Mouse (Mus musculus) lung, embryonic 15.5 days (tissue): ENCODE results near the gene Camk2d. TPM values are rescaled to one million over a fixed set of nuclear protein-coding genes. Genes with fewer than 3 reads are reported as not detected.
A peak's percentile ranks its signal among the peaks of the same experiment; 100 is the strongest.

Source experiments
- ATAC-seq: fragments of 200-750 bp; cut with Nextera tagmentation; 2 replicates; pipeline ENCODE4 v1.8.0; 2017; ENCODE audit warnings: moderate number of reproducible peaks, borderline replicate concordance; ENCODE audit not compliant: low FRiP score, low TSS enrichment; ENCODE audit errors: extremely low read depth
- H3K27ac ChIP-seq: fragments of 300-500 bp; sonication (generic); 2 replicates; pipeline ENCODE4 v1.5.1; 2015; ENCODE audit warnings: moderate library complexity, mild to moderate bottlenecking, inconsistent platforms
- H3K27me3 ChIP-seq: fragments of 300-500 bp; sonication (generic); 2 replicates; pipeline ENCODE4 v1.6.1; 2015; ENCODE audit warnings: inconsistent platforms
- H3K36me3 ChIP-seq: fragments of 300-500 bp; sonication (generic); 2 replicates; pipeline ENCODE4 v1.6.1; 2015; ENCODE audit warnings: inconsistent platforms
- H3K4me1 ChIP-seq: fragments of 300-500 bp; sonication (generic); 2 replicates; pipeline ENCODE4 v1.6.1; 2015; ENCODE audit warnings: inconsistent platforms
- H3K4me2 ChIP-seq: fragments of 300-500 bp; sonication (generic); 2 replicates; pipeline ENCODE4 v1.6.1; 2015; ENCODE audit warnings: inconsistent platforms, mild to moderate bottlenecking, moderate library complexity
- H3K4me3 ChIP-seq: fragments of 300-500 bp; sonication (generic); 2 replicates; pipeline ENCODE4 v1.5.1; 2015; ENCODE audit warnings: mild to moderate bottlenecking, inconsistent platforms
- H3K9ac ChIP-seq: fragments of 300-500 bp; sonication (generic); 2 replicates; pipeline ENCODE4 v1.6.1; 2015; ENCODE audit warnings: inconsistent platforms
- H3K9me3 ChIP-seq: fragments of 300-500 bp; sonication (generic); 2 replicates; pipeline ENCODE4 v1.6.1; 2016; ENCODE audit warnings: inconsistent platforms
- WGBS: fragments of 180-500 bp; shearing (Covaris S2); methylation state at CpG from one replicate; pipeline ENCODE4 v1.1.7; 2015; 5-methylcytosine and 5-hydroxymethylcytosine counted together
- polyA plus RNA-seq: library from polyadenylated mRNA; unstranded; fragments of >200 nt; fragmentation: Nextera tagmentation; extraction: Ambion mirVana; gene quantifications from 2 replicates; pipeline ENCODE4 v1.2.1, GENCODE M21; 2015

Gene Camk2d
- polyA plus RNA-seq = 35.1 and 39.0 TPM in 2 replicates

DNA sequence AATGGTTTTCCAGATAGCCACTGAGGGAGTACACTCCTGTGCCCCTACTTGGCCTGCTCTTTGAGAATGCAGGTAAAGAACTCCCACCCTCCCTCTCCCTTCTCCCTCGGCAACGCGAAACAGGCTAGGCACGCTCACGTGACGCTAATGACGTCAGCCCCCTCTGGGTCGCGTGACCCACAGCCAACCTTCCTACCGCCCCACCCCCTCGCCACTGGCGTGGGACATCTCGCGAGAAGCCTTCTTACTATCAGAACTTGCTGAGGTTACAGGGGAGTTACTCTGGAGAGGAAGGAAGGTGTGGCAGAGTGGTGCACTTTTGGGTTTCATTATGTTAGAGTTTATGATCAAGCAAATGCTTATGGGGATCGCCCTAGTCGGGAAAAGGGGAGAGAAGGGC, at the start of gene Camk2d:
Gene Camk2d (plus strand): TSS at position 217 of the 400 bp plus-strand sequence.
- peaks cover 3% of the 10 kb centered on the region; the same call in 1 of the 2 replicates for H3K36me3 ChIP-seq
- peak within 1 kb of the TSS; percentile 89 for H3K4me2 ChIP-seq
- under 1% methylated on average over 16 of the region's 16 CpGs for WGBS
- ATAC-seq = peak; percentile 90
- H3K4me3 ChIP-seq = peak within 1 kb of the TSS; percentile 81
- H3K9ac ChIP-seq = peak within 1 kb of the TSS; percentile 80
- H3K27me3 ChIP-seq = no peaks in the 10 kb centered on the region
- peak within 1 kb of the TSS; percentile 98 for H3K27ac ChIP-seq
- H3K4me1 ChIP-seq = peaks cover 17% of the 10 kb centered on the region
- no peaks in the 10 kb centered on the region for H3K9me3 ChIP-seq

DNA sequence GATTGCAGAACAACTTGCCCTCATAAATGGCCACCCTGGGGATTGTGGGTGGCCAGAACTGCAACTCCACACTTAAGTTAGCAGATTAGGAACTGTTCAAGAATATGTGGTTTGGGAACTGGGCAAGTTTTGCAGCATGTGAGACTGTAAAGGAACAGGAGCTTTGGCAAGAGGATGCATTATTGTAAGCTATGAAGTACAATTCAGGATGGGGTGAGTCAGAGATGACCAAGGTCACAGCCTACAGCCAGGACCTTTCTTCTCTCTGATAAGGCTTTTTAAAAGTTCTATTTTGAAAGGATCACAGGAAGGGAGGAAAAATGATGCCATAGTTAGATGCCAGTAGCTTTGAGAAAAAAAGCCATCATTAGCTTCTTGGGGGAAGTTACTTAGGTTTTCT, 48.2 kb upstream of the Camk2d start:
- no peaks in the 10 kb centered on the region for H3K9me3 ChIP-seq
- H3K4me3 ChIP-seq = no peak overlapping the region
- H3K27me3 ChIP-seq = no peaks in the 10 kb centered on the region
- H3K4me1 ChIP-seq = no peaks in the 10 kb centered on the region
- H3K36me3 ChIP-seq = no peaks in the 10 kb centered on the region
- no peak for ATAC-seq
- H3K9ac ChIP-seq = no peak overlapping the region
- no peak overlapping the region for H3K27ac ChIP-seq
- H3K4me2 ChIP-seq = no peak overlapping the region

DNA sequence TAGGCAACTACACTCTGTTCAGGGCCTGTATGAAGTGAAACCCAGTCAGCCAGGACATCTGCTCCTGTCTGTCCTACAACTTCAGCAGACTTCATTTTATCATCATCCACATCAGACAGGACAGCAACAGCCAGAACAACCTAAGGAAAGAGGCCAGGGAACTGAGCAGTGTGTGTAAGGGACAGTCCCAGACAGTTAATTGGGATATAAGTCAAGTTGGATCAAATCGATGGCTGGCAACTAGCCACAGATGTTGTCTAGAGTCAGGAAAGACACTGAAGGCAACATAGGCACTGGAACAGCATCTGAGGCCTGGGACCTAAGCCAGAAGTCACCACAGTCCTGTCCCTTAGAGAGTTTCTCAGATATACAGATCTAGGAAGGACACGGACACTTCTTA, 32.5 kb upstream of the Camk2d start:
- no peaks in the 10 kb centered on the region for H3K36me3 ChIP-seq
- 46% methylated on average over 2 of the region's 2 CpGs for WGBS
- no peak overlapping the region for H3K4me3 ChIP-seq
- H3K4me1 ChIP-seq = no peaks in the 10 kb centered on the region
- no peak overlapping the region for H3K4me2 ChIP-seq
- no peaks in the 10 kb centered on the region for H3K9me3 ChIP-seq
- no peak overlapping the region for H3K27ac ChIP-seq
- H3K9ac ChIP-seq = no peak overlapping the region
- ATAC-seq = peak; percentile 73; the same call in 1 of the 2 replicates
- H3K27me3 ChIP-seq = no peaks in the 10 kb centered on the region

DNA sequence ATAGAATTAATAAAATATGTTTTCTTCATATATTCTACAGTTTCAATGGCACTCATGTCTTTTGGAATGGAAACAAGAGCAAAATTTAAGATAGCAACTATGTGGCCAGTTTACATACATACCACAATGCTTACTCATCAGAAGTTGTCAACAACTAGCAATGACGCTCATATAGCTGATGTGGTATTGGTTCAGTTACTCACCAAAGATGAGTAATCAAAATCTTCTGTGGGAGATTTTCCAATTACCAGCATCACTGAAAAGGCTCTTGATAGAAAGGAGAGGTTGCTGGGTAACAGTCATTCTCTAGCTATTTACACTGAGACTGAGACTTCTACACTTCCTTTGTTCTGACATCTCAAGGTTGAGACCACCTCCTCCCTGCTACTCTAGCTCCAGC, 25.5 kb upstream of the Camk2d start:
- ATAC-seq = no peak
- 95% methylated on average over 1 of the region's 1 CpGs for WGBS
- Histone ChIP-seq H3K4me3 (no peak overlapping the region), H3K27me3 (no peaks in the 10 kb centered on the region), H3K36me3 (no peaks in the 10 kb centered on the region), H3K9ac (no peak overlapping the region), H3K27ac (no peak overlapping the region), H3K4me1 (no peaks in the 10 kb centered on the region), H3K4me2 (no peak overlapping the region), H3K9me3 (no peaks in the 10 kb centered on the region)

DNA sequence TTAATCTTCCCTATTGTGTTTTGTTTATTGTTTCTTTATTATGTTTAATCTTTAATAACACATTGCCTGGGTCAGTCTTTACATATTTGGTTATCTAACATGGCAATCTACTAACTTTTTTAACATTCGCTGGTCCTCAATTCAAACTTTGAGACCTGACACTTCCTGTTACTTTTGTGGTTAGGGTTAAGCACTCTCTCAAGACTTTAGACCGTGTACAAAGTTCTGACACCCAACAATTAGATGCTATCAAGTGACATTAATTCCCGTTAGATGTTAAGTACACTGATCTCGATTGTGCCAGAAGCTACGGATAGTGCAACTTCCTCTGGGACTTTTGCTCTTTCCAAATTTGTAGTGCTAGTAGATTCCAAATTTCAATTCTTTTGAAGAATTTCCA, 23.2 kb upstream of the Camk2d start:
- no peaks in the 10 kb centered on the region for H3K9me3 ChIP-seq
- no peaks in the 10 kb centered on the region for H3K4me1 ChIP-seq
- no peaks in the 10 kb centered on the region for H3K27me3 ChIP-seq
- 59% methylated on average over 5 of the region's 5 CpGs for WGBS
- H3K9ac ChIP-seq = no peak overlapping the region
- ATAC-seq = no peak
- H3K4me2 ChIP-seq = no peak overlapping the region
- no peak overlapping the region for H3K27ac ChIP-seq
- no peak overlapping the region for H3K4me3 ChIP-seq
- no peaks in the 10 kb centered on the region for H3K36me3 ChIP-seq

DNA sequence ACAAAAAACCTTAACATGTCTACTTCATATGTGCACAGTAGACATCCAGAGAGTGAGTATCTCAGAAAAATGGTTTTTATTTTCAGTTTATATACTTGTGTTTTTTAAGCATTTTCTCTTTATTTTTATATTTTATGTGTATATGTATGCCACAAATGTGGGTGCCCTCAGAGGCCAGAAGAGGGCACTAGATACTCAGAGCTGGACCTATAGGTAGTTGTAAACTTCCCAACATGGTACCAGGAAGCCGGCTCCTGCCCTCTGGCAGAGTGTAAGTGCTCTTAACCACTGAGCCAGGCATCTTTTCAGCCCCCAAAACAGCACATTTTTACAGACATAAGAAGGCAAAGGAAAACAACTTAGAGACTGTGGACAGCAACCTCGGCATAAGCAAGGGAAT, 20.2 kb upstream of the Camk2d start:
- ATAC-seq = no peak
- 49% methylated on average over 2 of the region's 2 CpGs for WGBS
- H3K36me3 ChIP-seq = no peaks in the 10 kb centered on the region
- no peaks in the 10 kb centered on the region for H3K27me3 ChIP-seq
- no peak overlapping the region for H3K4me2 ChIP-seq
- no peaks in the 10 kb centered on the region for H3K9me3 ChIP-seq
- no peak overlapping the region for H3K4me3 ChIP-seq
- no peak overlapping the region for H3K9ac ChIP-seq
- H3K27ac ChIP-seq = no peak overlapping the region
- H3K4me1 ChIP-seq = no peaks in the 10 kb centered on the region

DNA sequence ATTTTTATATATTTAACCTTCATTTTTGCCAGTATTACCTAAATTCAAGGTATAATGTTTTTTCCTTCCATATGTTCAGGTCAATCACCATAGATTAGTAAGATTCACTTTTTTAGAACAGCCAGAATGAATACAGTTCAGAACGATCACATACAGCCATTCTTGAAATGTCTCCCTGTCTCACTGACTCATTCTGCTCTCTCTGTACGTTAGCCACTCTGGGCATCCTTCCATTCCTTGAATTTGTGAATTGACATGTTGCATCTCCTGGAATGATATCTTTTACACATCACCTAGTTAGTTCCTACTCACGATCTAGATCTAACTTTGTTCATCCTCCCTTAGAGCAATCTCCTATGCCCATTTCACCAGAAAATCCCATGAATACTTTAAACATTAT, 10.0 kb upstream of the Camk2d start:
- Histone ChIP-seq H3K4me1 (no peaks in the 10 kb centered on the region), H3K27ac (no peak overlapping the region), H3K27me3 (no peaks in the 10 kb centered on the region), H3K36me3 (no peaks in the 10 kb centered on the region), H3K4me2 (no peak overlapping the region), H3K4me3 (no peak overlapping the region), H3K9ac (no peak overlapping the region), H3K9me3 (no peaks in the 10 kb centered on the region)
- 75% methylated on average over 3 of the region's 3 CpGs for WGBS
- ATAC-seq = no peak

DNA sequence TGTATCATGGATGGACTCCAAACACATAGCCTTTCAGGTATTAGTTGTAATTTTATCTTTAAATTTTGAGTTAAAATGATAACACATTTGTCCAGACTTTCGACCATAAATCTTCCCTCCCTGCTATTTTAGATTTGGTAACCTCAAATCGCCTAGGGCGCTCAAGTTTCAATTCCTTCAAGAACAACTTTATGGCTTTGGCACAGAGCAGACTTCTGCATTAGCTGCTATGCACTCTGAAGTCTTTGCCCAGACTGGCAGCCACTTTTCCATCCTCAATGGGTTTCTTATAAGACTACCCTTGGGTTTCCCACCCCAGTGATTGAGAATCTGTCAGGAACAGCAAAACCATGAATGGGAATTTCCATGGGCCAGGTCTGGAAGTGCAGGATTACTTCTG, 8.6 kb upstream of the Camk2d start:
- WGBS = 83% methylated on average over 3 of the region's 3 CpGs
- H3K9ac ChIP-seq = no peak overlapping the region
- H3K9me3 ChIP-seq = no peaks in the 10 kb centered on the region
- no peaks in the 10 kb centered on the region for H3K27me3 ChIP-seq
- no peak overlapping the region for H3K27ac ChIP-seq
- no peak overlapping the region for H3K4me3 ChIP-seq
- no peak for ATAC-seq
- H3K36me3 ChIP-seq = no peaks in the 10 kb centered on the region
- H3K4me2 ChIP-seq = no peak overlapping the region
- H3K4me1 ChIP-seq = no peaks in the 10 kb centered on the region

DNA sequence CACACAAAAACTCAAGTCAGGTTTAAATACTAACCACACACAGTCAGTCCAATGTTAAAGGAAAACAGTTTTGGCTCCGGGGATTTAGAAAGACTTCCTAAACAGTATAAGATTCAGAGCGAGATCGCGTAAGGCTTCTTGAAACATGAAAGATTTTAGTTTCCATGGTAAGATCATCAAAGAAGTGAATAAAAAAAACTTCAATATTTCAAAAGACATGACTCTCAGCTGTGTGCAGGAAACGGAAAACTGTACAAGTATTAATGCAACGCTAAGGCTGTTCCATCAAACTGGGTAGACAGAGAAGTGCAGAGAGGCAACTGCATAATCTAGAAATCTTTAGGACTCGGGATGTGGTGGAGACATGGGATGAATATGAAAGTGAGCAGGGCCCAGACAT, 6.5 kb upstream of the Camk2d start:
- no peak for ATAC-seq
- Histone ChIP-seq H3K9me3 (no peaks in the 10 kb centered on the region), H3K4me1 (no peaks in the 10 kb centered on the region), H3K36me3 (no peaks in the 10 kb centered on the region), H3K9ac (no peak overlapping the region), H3K4me2 (no peak overlapping the region), H3K27ac (no peak overlapping the region), H3K27me3 (no peaks in the 10 kb centered on the region), H3K4me3 (no peak overlapping the region)
- whole genome bisulfite sequencing = 87% methylated on average over 7 of the region's 7 CpGs

DNA sequence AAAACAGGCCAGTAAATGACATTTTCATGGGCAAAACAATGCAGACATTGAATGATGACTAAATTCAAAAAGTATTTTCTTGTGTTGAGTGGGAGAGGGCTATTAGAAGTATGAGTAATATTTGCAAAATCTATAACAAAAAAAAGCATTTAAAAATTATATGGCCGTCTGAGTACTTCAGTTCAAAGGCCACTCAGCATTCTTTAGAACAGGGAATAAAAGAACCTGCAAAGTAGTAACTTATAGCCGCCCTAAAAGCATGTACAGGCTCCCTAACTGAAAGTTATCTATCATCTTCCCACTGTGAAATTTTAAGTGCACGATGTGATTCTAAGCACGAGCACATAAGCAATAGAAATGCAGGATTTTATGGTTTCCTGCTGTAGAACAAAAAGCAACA, 646 bp upstream of the Camk2d start:
- 50% methylated on average over 4 of the region's 4 CpGs for WGBS
- peak overlapping the region; percentile 81 for H3K4me3 ChIP-seq

DNA sequence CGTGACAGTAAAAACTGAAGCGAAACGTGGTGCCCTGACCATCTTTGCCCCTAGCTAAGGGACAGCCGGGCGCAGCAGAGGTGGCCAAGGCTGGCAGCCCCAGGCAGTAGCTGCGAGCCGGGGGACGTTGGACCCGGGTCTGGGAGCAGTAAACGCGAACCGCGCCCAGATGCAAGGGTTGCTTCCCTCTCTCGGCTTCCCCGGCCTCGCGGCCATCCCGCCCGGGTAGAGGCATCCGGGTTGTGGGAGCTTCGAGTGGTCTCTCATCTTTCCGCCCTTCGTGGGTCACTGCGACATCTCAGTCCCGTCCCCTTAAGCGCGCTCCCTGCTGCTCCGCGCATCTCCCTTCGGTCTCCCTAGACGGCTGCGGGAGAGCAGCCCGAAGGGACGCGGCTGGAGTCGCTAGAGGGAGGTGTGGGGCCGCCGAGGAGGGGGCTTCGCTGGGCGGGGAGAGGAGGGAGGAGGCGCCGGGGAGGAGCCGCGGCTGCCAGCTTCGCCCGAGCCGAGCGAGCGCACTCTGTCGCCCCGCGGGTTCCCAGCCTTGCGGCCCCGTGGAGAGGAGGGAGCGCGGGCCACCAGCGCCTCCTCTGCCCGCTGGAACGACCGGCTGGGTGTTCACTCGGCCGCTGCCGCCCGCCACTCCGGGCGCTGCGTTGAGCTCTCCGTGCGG, 524 bp downstream of the Camk2d start:
- no peaks in the 10 kb centered on the region for H3K27me3 ChIP-seq
- peak; percentile 95 for ATAC-seq
- peak overlapping the region; percentile 80 for H3K9ac ChIP-seq
- H3K4me1 ChIP-seq = peaks cover 17% of the 10 kb centered on the region
- peaks cover 5% of the 10 kb centered on the region; the same call in 1 of the 2 replicates for H3K36me3 ChIP-seq
- WGBS = 1% methylated on average over 65 of the region's 69 CpGs
- no peaks in the 10 kb centered on the region for H3K9me3 ChIP-seq
- H3K4me3 ChIP-seq = peak overlapping the region; percentile 81
- peak overlapping the region; percentile 89 for H3K4me2 ChIP-seq
- peak overlapping the region; percentile 98 for H3K27ac ChIP-seq

More for the DNA sequence above, 646 bp upstream of the Camk2d start:
- Histone ChIP-seq H3K9ac (no peak overlapping the region), H3K27ac (peak overlapping the region; percentile 69; the same call in 1 of the 2 replicates), H3K36me3 (no peaks in the 10 kb centered on the region), H3K4me1 (peaks cover 17% of the 10 kb centered on the region), H3K9me3 (no peaks in the 10 kb centered on the region), H3K4me2 (peak overlapping the region; percentile 89), H3K27me3 (no peaks in the 10 kb centered on the region)
- ATAC-seq = no peak

DNA sequence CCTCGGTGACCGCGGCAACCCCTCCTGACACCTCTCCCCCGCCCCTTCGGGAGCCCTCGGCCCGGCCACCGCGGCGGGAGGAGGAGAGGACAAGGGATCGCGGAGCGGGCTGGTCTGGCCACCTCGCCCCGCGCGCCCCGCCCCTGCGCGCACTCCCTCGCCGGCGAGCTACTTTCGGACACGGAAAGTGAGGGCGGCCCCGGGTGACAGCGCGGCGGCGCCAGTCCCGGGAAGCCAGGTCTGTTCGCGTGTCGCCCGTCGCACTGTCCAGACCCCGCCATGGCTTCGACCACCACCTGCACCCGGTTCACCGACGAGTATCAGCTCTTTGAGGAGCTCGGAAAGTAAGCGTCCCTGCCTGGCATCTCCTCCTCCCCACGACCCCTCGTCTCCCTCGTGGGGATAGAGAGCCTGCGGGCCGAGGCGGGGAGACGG, 1.1 kb downstream of the Camk2d start:
- Histone ChIP-seq H3K27ac (peak overlapping the region; percentile 98), H3K9me3 (no peaks in the 10 kb centered on the region), H3K4me1 (peaks cover 17% of the 10 kb centered on the region), H3K36me3 (peaks cover 5% of the 10 kb centered on the region; the same call in 1 of the 2 replicates), H3K9ac (peak overlapping the region; percentile 80), H3K4me3 (peak overlapping the region; percentile 81), H3K27me3 (no peaks in the 10 kb centered on the region), H3K4me2 (peak overlapping the region; percentile 89)
- 1% methylated on average over 41 of the region's 51 CpGs for WGBS
- ATAC-seq = peak; percentile 74
